Mouse (Mus musculus): ENCODE data around the gene Plcd4.

- TF ChIP-seq CTCF (IDR thresholded peaks at IDR 0.05; ENCODE audit: insufficient read depth, low read depth, low read length): no peak
- no peak for TF ChIP-seq POLR2A (IDR thresholded peaks at IDR 0.05; ENCODE audit: insufficient read depth, low read depth, low read length)
These were observed 34.9 kb upstream of the Plcd4 start for GRCm38 (mm10) chr1:74507780-74508179.
